Mouse (Mus musculus) CH12.LX (cell line): Measurements from ENCODE around the gene Nrd1. TPM values are rescaled to one million over a fixed set of nuclear protein-coding genes. Genes with fewer than 3 reads are reported as not detected.

Source experiments
- DNase-seq: peaks from one replicate; pipeline ENCODE4 v3.0.0-alpha.2; 2013; ENCODE audit errors: extremely low read depth
- H3K27ac ChIP-seq: 2 replicates; pipeline ENCODE4 v1.5.1; 2012; ENCODE audit warnings: low read depth, mild to moderate bottlenecking, control low read depth, moderate library complexity; ENCODE audit not compliant: insufficient read depth
- H3K27me3 ChIP-seq: replicated peaks from 2 replicates; pipeline ENCODE3; 2012; ENCODE audit warnings: inconsistent platforms
- H3K36me3 ChIP-seq, 2 experiments: replicated peaks in 1 of 2; 2 replicates each; pipeline versions ENCODE3 to v1.6.1; 2012; ENCODE audit warnings: inconsistent platforms in 1 of 2, low read length in 1 of 2, mild to moderate bottlenecking in 1 of 2, mixed read lengths in 1 of 2, moderate library complexity in 1 of 2; ENCODE audit not compliant: control insufficient read depth in 1 of 2, insufficient read depth in 1 of 2
- H3K4me1 ChIP-seq, 2 experiments: 2 replicates each; pipeline ENCODE4 v1.6.1; 2012; ENCODE audit warnings: inconsistent platforms in 1 of 2, moderate library complexity in 1 of 2; ENCODE audit not compliant: insufficient read depth in 2 of 2, control insufficient read depth in 1 of 2
- H3K4me2 ChIP-seq: 2 replicates; pipeline ENCODE4 v1.6.1; 2012; ENCODE audit warnings: low read depth, mild to moderate bottlenecking, control low read depth; ENCODE audit not compliant: poor library complexity, insufficient read depth, severe bottlenecking
- H3K4me3 ChIP-seq, 3 experiments: fragments of 150-350 bp in 1 of 3; sonication (generic) in 1 of 3; replicated peaks in 1 of 3; 2 replicates each; pipeline versions ENCODE3 to v1.5.1; 2011 to 2012; ENCODE audit warnings: low read depth in 2 of 3, low read length in 2 of 3, mild to moderate bottlenecking in 2 of 3, moderate library complexity in 2 of 3, control low read depth in 1 of 3, improper control_type of control experiment in 1 of 3, inconsistent platforms in 1 of 3, mixed read lengths in 1 of 3; ENCODE audit not compliant: poor library complexity in 1 of 3
- H3K79me2 ChIP-seq: replicated peaks from 2 replicates; pipeline ENCODE4 v1.6.1; 2012; ENCODE audit warnings: mild to moderate bottlenecking, moderate library complexity; ENCODE audit not compliant: control insufficient read depth, poor library complexity, insufficient read depth, severe bottlenecking; ENCODE audit errors: extremely low read depth
- H3K9ac ChIP-seq: 2 replicates; pipeline ENCODE4 v1.6.1; 2012; ENCODE audit warnings: low read depth, mild to moderate bottlenecking, control low read depth, moderate library complexity; ENCODE audit not compliant: insufficient read depth
- H3K9me3 ChIP-seq: replicated peaks from 2 replicates; pipeline ENCODE3; 2012; ENCODE audit warnings: low read length, inconsistent platforms, mixed read lengths
- BHLHE40 ChIP-seq: IDR thresholded peaks from 2 replicates; pipeline ENCODE4 v1.6.1; 2011; ENCODE audit warnings: mild to moderate bottlenecking, low read depth, low read length, improper control_type of control experiment
- CHD1 ChIP-seq: IDR thresholded peaks from 2 replicates; pipeline ENCODE4 v1.6.1; 2012; ENCODE audit warnings: low read depth, low read length, improper control_type of control experiment, inconsistent platforms
- CHD2 ChIP-seq: IDR thresholded peaks from 2 replicates; pipeline ENCODE4 v1.6.1; 2011; ENCODE audit warnings: low read length, improper control_type of control experiment
- CTCF ChIP-seq, 2 experiments: IDR thresholded peaks in 1 of 2; conservative IDR thresholded peaks in 1 of 2; 2 replicates each; pipeline ENCODE4 v1.5.1; 2011 to 2012; ENCODE audit warnings: low read depth in 2 of 2, low read length in 2 of 2, improper control_type of control experiment in 1 of 2, inconsistent platforms in 1 of 2, mild to moderate bottlenecking in 1 of 2, moderate library complexity in 1 of 2
- E2F4 ChIP-seq: IDR thresholded peaks from 2 replicates; pipeline ENCODE4 v1.6.1; 2011; ENCODE audit warnings: low read depth, low read length, improper control_type of control experiment; ENCODE audit not compliant: insufficient replicate concordance
- EP300 ChIP-seq: IDR thresholded peaks from 2 replicates; pipeline ENCODE4 v1.6.1; 2011; ENCODE audit warnings: low read length, improper control_type of control experiment
- IRF4 ChIP-seq: IDR thresholded peaks from 2 replicates; pipeline ENCODE4 v1.6.1; 2014; ENCODE audit warnings: low read depth, mild to moderate bottlenecking, inconsistent platforms, low read length, improper control_type of control experiment
- JUN ChIP-seq: IDR thresholded peaks from 2 replicates; pipeline ENCODE4 v1.6.1; 2011; ENCODE audit warnings: low read depth, mild to moderate bottlenecking, low read length, improper control_type of control experiment, moderate library complexity; ENCODE audit not compliant: insufficient read depth
- JUND ChIP-seq: conservative IDR thresholded peaks from 2 replicates; pipeline ENCODE4 v1.6.1; 2011; ENCODE audit warnings: low read depth, low read length, improper control_type of control experiment
- MAFK ChIP-seq: IDR thresholded peaks from 2 replicates; pipeline ENCODE4 v1.6.1; 2011; ENCODE audit warnings: low read length, improper control_type of control experiment; ENCODE audit not compliant: insufficient replicate concordance
- MAX ChIP-seq: IDR thresholded peaks from 2 replicates; pipeline ENCODE4 v1.6.1; 2011; ENCODE audit warnings: low read length, improper control_type of control experiment
- MEF2A ChIP-seq: IDR thresholded peaks from 2 replicates; pipeline ENCODE4 v1.6.1; 2014; ENCODE audit warnings: low read depth, mild to moderate bottlenecking, inconsistent platforms, low read length, improper control_type of control experiment, borderline replicate concordance
- MXI1 ChIP-seq: IDR thresholded peaks from 2 replicates; pipeline ENCODE4 v1.6.1; 2011; ENCODE audit warnings: mild to moderate bottlenecking, low read depth, low read length, improper control_type of control experiment
- NELFE ChIP-seq: IDR thresholded peaks from 2 replicates; pipeline ENCODE4 v1.6.1; 2011; ENCODE audit warnings: low read depth, low read length, improper control_type of control experiment
- NRF1 ChIP-seq: IDR thresholded peaks from 2 replicates; pipeline ENCODE4 v1.6.1; 2014; ENCODE audit warnings: low read depth, mild to moderate bottlenecking, inconsistent platforms, low read length, improper control_type of control experiment, moderate library complexity
- RCOR1 ChIP-seq: conservative IDR thresholded peaks from 2 replicates; pipeline ENCODE4 v1.6.1; 2012; ENCODE audit warnings: low read depth, mild to moderate bottlenecking, inconsistent platforms, low read length, improper control_type of control experiment
- SMC3 ChIP-seq: IDR thresholded peaks from 2 replicates; pipeline ENCODE4 v1.6.1; 2011; ENCODE audit warnings: low read depth, low read length, improper control_type of control experiment
- TBP ChIP-seq: conservative IDR thresholded peaks from 2 replicates; pipeline ENCODE4 v1.6.1; 2011; ENCODE audit warnings: low read depth, low read length, improper control_type of control experiment
- USF2 ChIP-seq: conservative IDR thresholded peaks from 2 replicates; pipeline ENCODE4 v1.6.1; 2011; ENCODE audit warnings: low read depth, low read length, improper control_type of control experiment
- ZMIZ1 ChIP-seq: IDR thresholded peaks from 2 replicates; pipeline ENCODE4 v1.6.1; 2012; ENCODE audit warnings: low read depth, mild to moderate bottlenecking, inconsistent platforms, low read length, improper control_type of control experiment
- dilution Hi-C: fragments of 300-500 bp; cut with MboI; formaldehyde crosslinking; loops from 2 replicates; pipeline ENCODE4 v1.14.3; 2020; ENCODE audit warnings: low sequenced_read_pairs; ENCODE audit not compliant: extremely low pct_unique_long_range_greater_than_20kb, extremely low pct_ligation_motif_present
- in situ Hi-C: fragments of 300-500 bp; cut with MboI; formaldehyde crosslinking; loops from 3 replicates; pipeline ENCODE4 v1.14.3; 2019; ENCODE audit warnings: low sequenced_read_pairs, low pct_ligation_motif_present, low pct_unique_long_range_greater_than_20kb, mixed read lengths
- polyA plus RNA-seq: library from polyadenylated mRNA; unstranded; fragments of >175 nt; gene quantifications from 2 replicates; pipeline ENCODE4 v1.2.1, GENCODE M21; 2012; ENCODE audit warnings: low read depth; ENCODE audit not compliant: insufficient read length
- total RNA-seq, 2 experiments: library from RNA; depleted of rRNA; stranded (reverse); fragments of 300-350 nt in 1 of 2; fragments of >200 nt in 1 of 2; gene quantifications; 2 replicates each; pipeline ENCODE4 v1.2.3; 2012 to 2014

The Nrd1 gene
- total and polyA plus RNA-seq, 3 experiments, result 37.7 to 147 (median 104) TPM

DNA sequence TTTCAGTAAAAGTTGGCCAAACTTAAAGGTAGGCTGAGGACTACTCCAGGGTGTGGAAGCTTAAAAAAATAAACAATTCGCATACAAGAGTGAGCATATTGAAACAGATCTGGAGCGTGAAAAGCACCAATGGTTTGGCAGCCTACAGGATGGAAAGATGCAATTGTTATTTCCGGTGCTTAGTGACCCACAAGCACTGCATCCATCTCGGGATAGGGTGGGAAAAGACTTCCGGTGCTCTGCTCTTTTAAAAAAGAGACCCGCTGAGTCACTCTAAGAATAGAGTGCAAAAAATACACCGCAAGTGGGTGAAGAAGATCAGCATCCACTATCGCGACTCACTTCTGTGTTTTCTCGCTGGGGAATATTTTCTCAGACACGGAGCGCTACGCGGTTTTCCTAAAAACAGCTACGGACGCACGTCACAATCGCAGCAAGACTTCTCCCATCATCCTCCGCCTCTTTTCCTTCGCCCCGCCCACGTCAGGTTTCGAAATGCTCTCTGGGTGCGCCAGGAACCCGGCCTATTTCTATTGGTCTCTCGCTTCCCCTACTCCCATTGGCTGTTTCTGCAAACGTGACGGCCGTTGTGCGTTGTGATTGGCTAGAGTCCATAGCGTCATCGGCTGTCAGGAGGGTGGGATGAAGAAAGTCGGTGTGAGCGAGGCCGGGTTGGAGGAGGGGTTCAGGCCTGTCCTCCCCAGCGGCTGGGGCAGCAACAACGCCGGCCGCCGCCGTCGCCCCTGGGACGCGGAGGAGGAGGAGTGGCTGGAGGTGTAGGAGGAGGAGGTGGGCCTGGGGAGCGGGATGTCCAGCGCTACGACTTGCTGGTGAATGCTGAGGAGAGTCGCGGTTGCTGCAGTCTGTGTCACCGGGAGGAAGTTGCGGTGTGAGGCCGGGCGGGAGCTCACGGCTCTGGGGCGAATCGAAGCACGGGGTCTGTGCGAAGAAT, at the start of gene Nrd1 (continued):
- TF ChIP-seq MAFK, result peak; percentile 48; the same call in 1 of the 2 replicates

DNA sequence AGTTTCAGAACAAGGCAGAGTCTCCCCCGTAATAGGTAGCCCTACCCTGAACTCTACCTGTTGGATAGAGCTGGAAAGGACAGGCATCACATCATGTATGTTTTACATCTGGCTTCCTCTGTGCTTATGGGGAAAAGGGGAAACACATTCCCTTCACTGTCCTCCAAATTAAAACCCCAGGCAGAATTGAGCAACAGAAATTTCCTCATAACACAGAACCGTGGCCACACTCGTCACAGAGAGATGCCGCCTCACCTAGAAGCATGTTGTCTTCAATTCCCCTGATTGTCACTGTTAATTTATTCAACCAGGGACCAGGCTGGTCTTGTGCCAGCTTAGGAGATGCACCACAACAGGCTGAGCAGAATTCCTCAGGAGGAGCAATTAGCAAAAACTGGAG, 48.8 kb upstream of the Nrd1 start:
- H3K4me3 ChIP-seq, result no peak overlapping the region
- H3K4me1 ChIP-seq, result no peaks in the 10 kb centered on the region
- no peaks in the 10 kb centered on the region for H3K27me3 ChIP-seq
- H3K36me3 ChIP-seq, result no peaks in the 10 kb centered on the region
- no peaks in the 10 kb centered on the region for H3K79me2 ChIP-seq
- H3K27ac ChIP-seq, result no peak overlapping the region
- TF ChIP-seq USF2, result no peak
- TF ChIP-seq, all 38 proteins: peak for 0
- in situ Hi-C loops (no loop called here), dilution Hi-C loops (no loop called here)
- no peak for DNase-seq
- Histone ChIP-seq H3K4me2 (no peak overlapping the region), H3K9ac (no peak overlapping the region), H3K9me3 (no peaks in the 10 kb centered on the region)

DNA sequence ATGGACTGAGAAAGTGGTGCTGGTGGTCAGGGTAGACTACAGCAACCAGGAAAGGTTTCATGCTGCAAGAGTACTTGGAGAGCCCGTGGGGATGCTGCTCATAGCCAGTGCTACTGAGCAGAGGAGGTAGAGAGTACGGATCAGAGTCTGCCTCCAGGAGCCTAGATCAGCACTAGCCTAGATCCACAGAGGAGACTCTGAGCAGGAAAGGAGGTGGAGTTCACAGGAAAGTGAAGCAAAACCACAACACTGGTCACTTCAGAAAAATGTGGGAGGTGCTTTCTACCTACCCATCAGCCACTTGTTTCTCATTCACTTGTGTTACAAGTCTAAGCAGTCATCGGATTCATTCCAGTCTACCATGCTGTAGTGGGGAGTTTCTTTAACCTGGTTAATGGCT, 40.8 kb upstream of the Nrd1 start:
- dilution Hi-C loops, result no loop called here
- no peak for DNase-seq
- in situ Hi-C loops, result no loop called here

More for the DNA sequence above, 40.8 kb upstream of the Nrd1 start:
- Histone ChIP-seq H3K9me3 (no peaks in the 10 kb centered on the region), H3K36me3 (no peaks in the 10 kb centered on the region), H3K4me2 (no peak overlapping the region), H3K4me3 (no peak overlapping the region), H3K27me3 (no peaks in the 10 kb centered on the region), H3K79me2 (no peaks in the 10 kb centered on the region), H3K9ac (no peak overlapping the region), H3K27ac (no peak overlapping the region), H3K4me1 (no peaks in the 10 kb centered on the region)
- TF ChIP-seq NRF1, result no peak
- no peak for TF ChIP-seq EP300
- TF ChIP-seq CHD1, result no peak
- TF ChIP-seq CHD2, result no peak
- TF ChIP-seq JUN, result no peak
- no peak for TF ChIP-seq ZMIZ1
- TF ChIP-seq JUND, result no peak
- no peak for TF ChIP-seq MXI1
- no peak for TF ChIP-seq CTCF (conservative IDR thresholded peaks at IDR 0.05 in 1 of 2, IDR thresholded peaks at IDR 0.05 in 1 of 2; ENCODE audit: low read depth in 2 of 2, low read length in 2 of 2)
- no peak for TF ChIP-seq BHLHE40
- TF ChIP-seq MEF2A, result no peak
- TF ChIP-seq NELFE, result no peak
- no peak for TF ChIP-seq TBP
- TF ChIP-seq MAX, result no peak
- TF ChIP-seq E2F4, result no peak
- no peak for TF ChIP-seq RCOR1
- no peak for TF ChIP-seq IRF4
- no peak for TF ChIP-seq MAFK
- TF ChIP-seq SMC3, result no peak
